Mouse (Mus musculus): ENCODE measurements around the gene Mapk9. TPM values are rescaled to one million over a fixed set of nuclear protein-coding genes. Genes with fewer than 3 reads are reported as not detected.
A peak's percentile ranks its signal among the peaks of the same experiment; 100 is the strongest.
"Not testable (repeated sequence)": the region's sequence is repeated elsewhere in the genome, so short reads cannot be mapped to it uniquely, and the experiment has no call there.

The Mapk9 gene
- 54.4 and 62.3 TPM in 2 replicates for polyA plus RNA-seq (2016; fragmentation: Nextera tagmentation; extraction: Ambion mirVana)

- no peaks in the 10 kb centered on the region for H3K27me3 ChIP-seq
- peak within 1 kb of the TSS; percentile 96 for H3K9ac ChIP-seq
- peak within 1 kb of the TSS; percentile 89 for H3K4me2 ChIP-seq (replicated peaks)
- WGBS: under 1% methylated on average over 64 of the region's 68 CpGs
- H3K4me3 ChIP-seq: peak within 1 kb of the TSS; percentile 93
- ATAC-seq (ENCODE audit: low FRiP score): peak; percentile 98
- peaks cover 20% of the 10 kb centered on the region for H3K4me1 ChIP-seq
- no peaks in the 10 kb centered on the region for H3K9me3 ChIP-seq (replicated peaks)
- peak within 1 kb of the TSS; percentile 89 for H3K27ac ChIP-seq
- peaks cover 10% of the 10 kb centered on the region; the same call in 1 of the 2 replicates for H3K36me3 ChIP-seq
These were observed at the start of gene Mapk9 for GRCm38 (mm10) chr11:49846401-49847070. Mapk9 (plus strand) TSS chr11:49846751.

- WGBS: 89% methylated on average over 6 of the region's 6 CpGs
- Histone ChIP-seq H3K9ac (no peak overlapping the region), H3K27ac (no peak overlapping the region), H3K9me3 (replicated peaks) (no peaks in the 10 kb centered on the region), H3K4me2 (replicated peaks) (no peak overlapping the region), H3K27me3 (0 out of 2 replicates have a peak, but pooled peaks cover 2% of the 10 kb centered on the region), H3K4me1 (peaks cover 16% of the 10 kb centered on the region), H3K4me3 (no peak overlapping the region), H3K36me3 (no peaks in the 10 kb centered on the region)
- ATAC-seq (ENCODE audit: low FRiP score): no peak
These were observed 47.6 kb upstream of the Mapk9 start for GRCm38 (mm10) chr11:49798931-49799330.

GRCm38 (mm10) chr11:49801516-49801915 lies 45.0 kb upstream of the Mapk9 start:
- Histone ChIP-seq H3K4me3 (no peak overlapping the region), H3K27ac (no peak overlapping the region), H3K36me3 (no peaks in the 10 kb centered on the region), H3K4me1 (peaks cover 4% of the 10 kb centered on the region; the same call in 1 of the 2 replicates), H3K9ac (no peak overlapping the region), H3K27me3 (no peaks in the 10 kb centered on the region), H3K9me3 (replicated peaks) (no peaks in the 10 kb centered on the region), H3K4me2 (replicated peaks) (no peak overlapping the region)
- ATAC-seq (ENCODE audit: low FRiP score): no peak
- 76% methylated on average over 4 of the region's 4 CpGs for WGBS

GRCm38 (mm10) chr11:49803801-49804200 lies 42.8 kb upstream of the Mapk9 start:
- no peak overlapping the region for H3K4me3 ChIP-seq
- H3K27ac ChIP-seq: no peak overlapping the region
- no peaks in the 10 kb centered on the region for H3K9me3 ChIP-seq (replicated peaks)
- WGBS: 92% methylated on average over 4 of the region's 4 CpGs
- H3K4me2 ChIP-seq (replicated peaks): no peak overlapping the region
- no peak overlapping the region for H3K9ac ChIP-seq
- 0 out of 2 replicates have a peak, but pooled peaks cover 4% of the 10 kb centered on the region for H3K36me3 ChIP-seq
- no peaks in the 10 kb centered on the region for H3K27me3 ChIP-seq
- ATAC-seq (ENCODE audit: low FRiP score): no peak
- peaks cover 4% of the 10 kb centered on the region; the same call in 1 of the 2 replicates for H3K4me1 ChIP-seq

- Histone ChIP-seq H3K27me3 (no peaks in the 10 kb centered on the region), H3K4me1 (no peaks in the 10 kb centered on the region), H3K4me3 (no peak overlapping the region), H3K4me2 (replicated peaks) (no peak overlapping the region), H3K36me3 (0 out of 2 replicates have a peak, but pooled peaks cover 4% of the 10 kb centered on the region), H3K27ac (no peak overlapping the region), H3K9ac (no peak overlapping the region), H3K9me3 (replicated peaks) (no peaks in the 10 kb centered on the region)
- no peak for ATAC-seq (ENCODE audit: low FRiP score)
- WGBS: 35% methylated on average over 3 of the region's 3 CpGs
These were observed 40.3 kb upstream of the Mapk9 start for GRCm38 (mm10) chr11:49806218-49806617.

- no peak overlapping the region for H3K4me2 ChIP-seq (replicated peaks)
- H3K4me1 ChIP-seq: no peaks in the 10 kb centered on the region
- H3K27me3 ChIP-seq: no peaks in the 10 kb centered on the region
- peaks cover 10% of the 10 kb centered on the region; the same call in 1 of the 2 replicates for H3K36me3 ChIP-seq
- H3K4me3 ChIP-seq: no peak overlapping the region
- WGBS: 93% methylated on average over 9 of the region's 9 CpGs
- H3K9ac ChIP-seq: no peak overlapping the region
- H3K27ac ChIP-seq: no peak overlapping the region
- no peaks in the 10 kb centered on the region for H3K9me3 ChIP-seq (replicated peaks)
- no peak for ATAC-seq (ENCODE audit: low FRiP score)
These were observed 37.6 kb upstream of the Mapk9 start for GRCm38 (mm10) chr11:49808946-49809345.

GRCm38 (mm10) chr11:49810696-49811095 lies 35.9 kb upstream of the Mapk9 start:
- not testable (repeated sequence) for H3K27me3 ChIP-seq; H3K4me2 ChIP-seq (replicated peaks); H3K9ac ChIP-seq; ATAC-seq (ENCODE audit: low FRiP score); H3K27ac ChIP-seq; H3K4me3 ChIP-seq; H3K9me3 ChIP-seq (replicated peaks); H3K4me1 ChIP-seq
- 88% methylated on average over 7 of the region's 7 CpGs for WGBS
- H3K36me3 ChIP-seq: peaks cover 14% of the 10 kb centered on the region; the same call in 1 of the 2 replicates

- H3K9me3 ChIP-seq (replicated peaks): no peaks in the 10 kb centered on the region
- H3K4me3 ChIP-seq: no peak overlapping the region
- H3K36me3 ChIP-seq: peaks cover 14% of the 10 kb centered on the region; the same call in 1 of the 2 replicates
- no peak for ATAC-seq (ENCODE audit: low FRiP score)
- no peaks in the 10 kb centered on the region for H3K4me1 ChIP-seq
- no peak overlapping the region for H3K4me2 ChIP-seq (replicated peaks)
- no peak overlapping the region for H3K27ac ChIP-seq
- H3K9ac ChIP-seq: no peak overlapping the region
- 93% methylated on average over 8 of the region's 8 CpGs for WGBS
- H3K27me3 ChIP-seq: no peaks in the 10 kb centered on the region
These were observed 35.4 kb upstream of the Mapk9 start for GRCm38 (mm10) chr11:49811099-49811541.

- no peaks in the 10 kb centered on the region for H3K4me1 ChIP-seq
- H3K27ac ChIP-seq: no peak overlapping the region
- H3K4me2 ChIP-seq (replicated peaks): no peak overlapping the region
- no peak for ATAC-seq (ENCODE audit: low FRiP score)
- 90% methylated on average over 8 of the region's 8 CpGs for WGBS
- peaks cover 14% of the 10 kb centered on the region; the same call in 1 of the 2 replicates for H3K36me3 ChIP-seq
- no peaks in the 10 kb centered on the region for H3K9me3 ChIP-seq (replicated peaks)
- no peak overlapping the region for H3K4me3 ChIP-seq
- no peak overlapping the region for H3K9ac ChIP-seq
- no peaks in the 10 kb centered on the region for H3K27me3 ChIP-seq
These were observed 34.7 kb upstream of the Mapk9 start for GRCm38 (mm10) chr11:49811879-49812278.

- Histone ChIP-seq H3K9ac (no peak overlapping the region), H3K4me2 (replicated peaks) (no peak overlapping the region), H3K9me3 (replicated peaks) (no peaks in the 10 kb centered on the region), H3K36me3 (peaks cover 15% of the 10 kb centered on the region), H3K27ac (no peak overlapping the region), H3K4me3 (no peak overlapping the region), H3K4me1 (no peaks in the 10 kb centered on the region), H3K27me3 (no peaks in the 10 kb centered on the region)
- WGBS: 88% methylated on average over 15 of the region's 15 CpGs
- no peak for ATAC-seq (ENCODE audit: low FRiP score)
These were observed 27.5 kb upstream of the Mapk9 start for GRCm38 (mm10) chr11:49818869-49819566.

- WGBS: 85% methylated on average over 7 of the region's 7 CpGs
- ATAC-seq (ENCODE audit: low FRiP score): no peak
- Histone ChIP-seq H3K27me3 (no peaks in the 10 kb centered on the region), H3K36me3 (peaks cover 18% of the 10 kb centered on the region), H3K4me3 (no peak overlapping the region), H3K9me3 (replicated peaks) (no peaks in the 10 kb centered on the region), H3K27ac (no peak overlapping the region), H3K4me2 (replicated peaks) (no peak overlapping the region), H3K4me1 (no peaks in the 10 kb centered on the region), H3K9ac (no peak overlapping the region)
These were observed 26.9 kb upstream of the Mapk9 start for GRCm38 (mm10) chr11:49819676-49820075.

GRCm38 (mm10) chr11:49820928-49821327 lies 25.6 kb upstream of the Mapk9 start:
- Histone ChIP-seq H3K4me2 (replicated peaks) (no peak overlapping the region), H3K4me1 (no peaks in the 10 kb centered on the region), H3K4me3 (no peak overlapping the region), H3K9me3 (replicated peaks) (no peaks in the 10 kb centered on the region), H3K27ac (no peak overlapping the region), H3K9ac (no peak overlapping the region), H3K36me3 (peaks cover 18% of the 10 kb centered on the region), H3K27me3 (no peaks in the 10 kb centered on the region)
- 94% methylated on average over 2 of the region's 2 CpGs for WGBS
- no peak for ATAC-seq (ENCODE audit: low FRiP score)

Data from hindbrain, embryonic 12.5 days (tissue).